ENCODE assay signal across 18 mouse cellular contexts in the genomic region with DNA sequence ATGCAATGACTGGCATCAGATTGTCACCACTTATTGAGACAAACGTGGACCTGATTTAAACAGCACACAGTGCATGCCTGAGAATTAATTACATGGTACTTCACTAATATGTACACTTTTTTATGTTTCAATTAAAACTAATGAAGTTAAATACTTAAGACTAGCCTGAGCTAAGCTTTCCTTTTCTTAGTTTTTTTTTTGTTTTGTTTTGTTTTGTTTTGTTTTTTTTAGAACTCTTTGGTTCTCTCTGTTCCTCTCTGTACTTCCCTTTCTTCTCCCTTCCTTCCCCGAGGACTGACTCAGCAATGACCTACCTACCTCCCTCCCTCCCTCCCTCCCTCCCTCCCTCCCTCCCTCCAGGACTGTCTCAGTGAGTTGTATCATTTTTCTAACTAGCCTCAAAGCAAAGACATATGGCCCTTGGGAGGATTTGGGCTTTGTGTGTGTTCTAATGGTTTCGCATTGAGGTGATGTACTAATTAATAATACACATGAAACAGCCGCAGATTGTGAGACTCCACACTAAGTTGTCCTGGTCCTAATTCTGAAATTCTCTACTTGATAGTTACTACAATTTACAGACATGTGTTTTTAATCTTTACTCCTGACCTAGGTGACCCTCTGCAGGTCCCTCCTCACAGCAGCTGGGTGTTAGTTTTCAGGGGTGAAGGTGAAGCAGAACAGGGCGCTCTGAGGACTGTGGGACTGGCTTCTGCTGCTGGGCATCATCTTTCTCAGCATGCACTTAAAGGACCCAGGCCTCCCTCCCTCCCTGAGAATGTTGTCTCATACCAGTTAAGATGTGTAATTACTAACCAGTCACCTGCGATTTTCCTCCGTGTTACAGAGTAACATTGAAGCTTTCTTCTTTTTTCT. TPM values are rescaled to one million over a fixed set of nuclear protein-coding genes. Genes with fewer than 3 reads are reported as not detected.
A peak's percentile ranks its signal among the peaks of the same experiment; 100 is the strongest.
DNase-seq lines count a peak whose midpoint lies in the region; ATAC-seq and TF ChIP-seq lines count a peak whose summit lies in the region.
"Had no signal": no experiment of that assay in that cellular context is flagged by ENCODE, and none has a peak within 500 bp of the region (broad histone marks: within the 10 kb centered on the region; RNA-seq: fewer than 3 reads in every experiment).

No protein-coding gene starts in this region.

- no peaks in the 10 kb centered on the region for H3K27me3 ChIP-seq in kidney, embryonic 15.5 days
- no peaks in the 10 kb centered on the region for H3K27me3 ChIP-seq in liver, postnatal 0 days (ENCODE audit: insufficient read depth, low read length)
- H3K27me3 ChIP-seq: forebrain, embryonic 13.5 days; hindbrain, embryonic 13.5 days; midbrain, embryonic 15.5 days; stomach, embryonic 15.5 days had no signal

- TF ChIP-seq EP300 in liver, postnatal 0 days (IDR thresholded peaks at IDR 0.05; ENCODE audit: low read depth) = no peak

- H3K27ac ChIP-seq in kidney, embryonic 15.5 days = no peak overlapping the region
- H3K27ac ChIP-seq in bone marrow, adult 2 months (ENCODE audit: control insufficient read depth, insufficient read depth, low read depth, low read length, poor library complexity) = peak overlapping the region; percentile 40; the same call in 1 of the 2 replicates
- no peak overlapping the region for H3K27ac ChIP-seq in liver, postnatal 0 days (ENCODE audit: low read depth)
- H3K27ac ChIP-seq: forebrain, embryonic 13.5 days; hindbrain, embryonic 13.5 days; midbrain, embryonic 15.5 days; stomach, embryonic 15.5 days had no signal

- H3K9me3 ChIP-seq in kidney, embryonic 15.5 days (replicated peaks) = no peaks in the 10 kb centered on the region
- no peaks in the 10 kb centered on the region for H3K9me3 ChIP-seq in liver, postnatal 0 days (ENCODE audit: low read length)
- H3K9me3 ChIP-seq: forebrain, embryonic 13.5 days; hindbrain, embryonic 13.5 days; midbrain, embryonic 15.5 days; stomach, embryonic 15.5 days had no signal

- no peak overlapping the region for H3K4me2 ChIP-seq in kidney, embryonic 15.5 days
- H3K4me2 ChIP-seq in liver, postnatal 0 days (ENCODE audit: low read depth, low read length) = no peak overlapping the region
- H3K4me2 ChIP-seq: forebrain, embryonic 13.5 days; hindbrain, embryonic 13.5 days; midbrain, embryonic 15.5 days; stomach, embryonic 15.5 days had no signal

- peak; percentile 40; the same call in 1 of the 2 replicates for ATAC-seq in kidney, embryonic 15.5 days (replicated peaks; ENCODE audit: low FRiP score)
- peak; percentile 53 for ATAC-seq in granulocyte monocyte progenitor cell, adult 5-6 weeks (replicated peaks; ENCODE audit: poor library complexity, severe bottlenecking)
- peak; percentile 61 for ATAC-seq in megakaryocyte progenitor cell, adult 5-6 weeks (replicated peaks; ENCODE audit: poor library complexity)
- ATAC-seq in liver, postnatal 0 days = no peak
- ATAC-seq: forebrain, embryonic 13.5 days; midbrain, embryonic 15.5 days had no signal

- no peak overlapping the region for H3K4me3 ChIP-seq in kidney, embryonic 15.5 days (replicated peaks)
- H3K4me3 ChIP-seq in bone marrow, adult 2 months (replicated peaks; ENCODE audit: control insufficient read depth, low read depth, low read length) = no peak overlapping the region
- no peak overlapping the region for H3K4me3 ChIP-seq in liver, postnatal 0 days (ENCODE audit: low read depth, low read length)
- H3K4me3 ChIP-seq: forebrain, embryonic 13.5 days; hindbrain, embryonic 13.5 days; midbrain, embryonic 15.5 days; stomach, embryonic 15.5 days had no signal

- no peak for TF ChIP-seq POLR2A in bone marrow, adult 2 months (IDR thresholded peaks at IDR 0.05; ENCODE audit: borderline replicate concordance, control insufficient read depth, low read depth, low read length)

- WGBS in kidney, embryonic 15.5 days = 48% methylated on average over 7 of the region's 7 CpGs
- 64% methylated on average over 7 of the region's 7 CpGs for WGBS in bone marrow, adult 2 months
- WGBS in liver, postnatal 0 days (ENCODE audit: insufficient replicate concordance) = 72% methylated on average over 7 of the region's 7 CpGs

- peaks cover 19% of the 10 kb centered on the region for H3K4me1 ChIP-seq in kidney, embryonic 15.5 days
- peaks cover 4% of the 10 kb centered on the region for H3K4me1 ChIP-seq in bone marrow, adult 2 months (ENCODE audit: control insufficient read depth, insufficient read depth, low read length)
- peaks cover 12% of the 10 kb centered on the region for H3K4me1 ChIP-seq in liver, postnatal 0 days (ENCODE audit: insufficient read depth)

- no peak for TF ChIP-seq CTCF in bone marrow, adult 2 months (IDR thresholded peaks at IDR 0.05; ENCODE audit: control insufficient read depth, insufficient read depth, low read length)
- TF ChIP-seq CTCF in liver, postnatal 0 days (IDR thresholded peaks at IDR 0.05; ENCODE audit: low read depth) = no peak

- DNase-seq in kidney, adult 11 months = no peak
- no peak for DNase-seq in spleen, postnatal 4 days (ENCODE audit: low spot score in 2 of 2)
- DNase-seq in right cerebral cortex, adult 18-20 months = no peak
- no peak for DNase-seq in liver, postnatal 0 days
- DNase-seq: cerebellum, adult 11 months; heart, adult 18-20 months; kidney, postnatal 10 days; lung, adult 2 months; lung, postnatal 36 days; thymus, adult 2 months had no signal

- no peak overlapping the region for H3K9ac ChIP-seq in kidney, embryonic 15.5 days
- no peak overlapping the region for H3K9ac ChIP-seq in liver, postnatal 0 days (replicated peaks)
- H3K9ac ChIP-seq: forebrain, embryonic 13.5 days; hindbrain, embryonic 13.5 days; midbrain, embryonic 15.5 days; stomach, embryonic 15.5 days had no signal

- peaks cover 64% of the 10 kb centered on the region for H3K36me3 ChIP-seq in kidney, embryonic 15.5 days
- peaks cover 40% of the 10 kb centered on the region for H3K36me3 ChIP-seq in liver, postnatal 0 days (replicated peaks; ENCODE audit: insufficient read depth, low read length)

RNA-seq across cellular contexts. Expression of a gene that starts 7.2 kb away (rescaled TPM):
- 52.2 and 53.5 TPM in 2 replicates for polyA plus RNA-seq in kidney, embryonic 15.5 days (2015; fragmentation: Nextera tagmentation; extraction: Ambion mirVana)
- 8.8 and 14.2 TPM in 2 replicates for polyA plus RNA-seq in bone marrow, adult 2 months (2011; ENCODE audit: insufficient read depth, insufficient read length, low replicate concordance, missing spikeins)
- 23.8 and 47.4 TPM in 2 replicates for total RNA-seq in granulocyte monocyte progenitor cell, adult 5-6 weeks (2014; fragmentation: Nextera tagmentation)
- total RNA-seq in granulocyte monocyte progenitor cell, adult 5-6 weeks (2017) = 37.1 and 48.8 TPM in 2 replicates
- 41.2 and 43.6 TPM in 2 replicates for total RNA-seq in megakaryocyte progenitor cell, adult 5-6 weeks (2015)
- total RNA-seq in megakaryocyte progenitor cell, adult 5-6 weeks (2017) = 33.8 and 39.0 TPM in 2 replicates
- 20.9 and 22.9 TPM in 2 replicates for polyA plus RNA-seq in liver, postnatal 0 days (2015; fragmentation: Nextera tagmentation; extraction: Ambion mirVana)

RNA-seq across cellular contexts. Expression of a gene that starts 8.1 kb away (rescaled TPM):
- polyA plus RNA-seq in kidney, embryonic 15.5 days (2015; fragmentation: Nextera tagmentation; extraction: Ambion mirVana) = 50.2 and 52.7 TPM in 2 replicates
- polyA plus RNA-seq in bone marrow, adult 2 months (2011; ENCODE audit: insufficient read depth, insufficient read length, low replicate concordance, missing spikeins) = 14.4 and 34.3 TPM in 2 replicates
- 9.7 and 16.0 TPM in 2 replicates for total RNA-seq in granulocyte monocyte progenitor cell, adult 5-6 weeks (2014; fragmentation: Nextera tagmentation)
- total RNA-seq in granulocyte monocyte progenitor cell, adult 5-6 weeks (2017) = 15.9 and 18.6 TPM in 2 replicates
- total RNA-seq in megakaryocyte progenitor cell, adult 5-6 weeks (2015) = 25.3 and 42.3 TPM in 2 replicates
- total RNA-seq in megakaryocyte progenitor cell, adult 5-6 weeks (2017) = 13.3 and 14.0 TPM in 2 replicates
- polyA plus RNA-seq in liver, postnatal 0 days (2015; fragmentation: Nextera tagmentation; extraction: Ambion mirVana) = 10.1 and 11.8 TPM in 2 replicates

RNA-seq across cellular contexts. Expression of a gene that starts 57.9 kb away (rescaled TPM):
- polyA plus RNA-seq in kidney, embryonic 15.5 days (2015; fragmentation: Nextera tagmentation; extraction: Ambion mirVana) = 1.4 and 1.8 TPM in 2 replicates
- 0.49 and 2.1 TPM in 2 replicates for polyA plus RNA-seq in bone marrow, adult 2 months (2011; ENCODE audit: insufficient read depth, insufficient read length, low replicate concordance, missing spikeins)
- 2.3 and 5.3 TPM in 2 replicates for total RNA-seq in granulocyte monocyte progenitor cell, adult 5-6 weeks (2014; fragmentation: Nextera tagmentation)
- total RNA-seq in granulocyte monocyte progenitor cell, adult 5-6 weeks (2017) = 2.7 and 3.6 TPM in 2 replicates
- total RNA-seq in megakaryocyte progenitor cell, adult 5-6 weeks (2015) = 3.7 and 4.9 TPM in 2 replicates
- total RNA-seq in megakaryocyte progenitor cell, adult 5-6 weeks (2017) = 3.2 and 5.0 TPM in 2 replicates
- 0.47 and 0.70 TPM in 2 replicates for polyA plus RNA-seq in liver, postnatal 0 days (2015; fragmentation: Nextera tagmentation; extraction: Ambion mirVana)
